In the genomic region with DNA sequence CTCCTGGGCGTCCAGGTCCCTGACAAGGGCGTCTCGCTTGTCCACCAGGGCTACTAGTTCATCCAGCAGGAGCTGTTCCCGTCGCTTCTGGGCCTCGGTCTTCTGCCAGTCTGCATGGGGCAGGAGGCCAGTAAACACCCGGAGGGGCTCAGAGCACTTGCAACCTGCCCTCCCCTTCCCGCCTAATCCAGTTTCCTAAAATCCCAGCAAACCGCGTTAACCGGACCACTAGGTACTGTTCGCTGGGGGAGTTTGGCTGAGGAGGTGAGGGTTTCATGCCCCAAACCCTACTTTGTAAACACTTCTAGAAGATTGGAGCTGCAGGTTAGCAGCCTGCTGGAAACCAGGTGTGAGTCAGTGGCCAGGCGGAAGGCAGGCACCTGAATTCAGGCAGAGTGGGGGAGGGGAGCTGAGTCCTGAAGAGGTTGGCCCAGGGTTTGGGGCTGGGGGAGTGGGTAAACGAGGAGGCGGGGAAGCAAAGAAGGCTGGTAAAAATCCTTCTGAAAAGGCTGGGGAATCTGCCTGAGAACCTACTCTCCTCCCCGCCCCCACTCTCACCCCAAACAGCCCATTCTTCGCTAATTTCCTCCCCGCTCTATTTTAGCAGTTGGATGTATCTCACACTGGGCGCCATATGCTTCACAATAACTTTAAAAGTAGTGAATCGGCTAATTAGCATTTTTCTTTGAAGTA, we compare ENCODE assay signal across 8 mouse cellular contexts. TPM values are rescaled to one million over a fixed set of nuclear protein-coding genes. Genes with fewer than 3 reads are reported as not detected.
DNase-seq lines count a peak whose midpoint lies in the region; ATAC-seq lines count a peak whose summit lies in the region.

No protein-coding gene starts in this region.

- peaks cover 3% of the 10 kb centered on the region; the same call in 1 of the 2 replicates for H3K4me1 ChIP-seq in embryonic facial prominence, embryonic 14.5 days (ENCODE audit: control insufficient read depth, insufficient read depth, low read length)
- peaks cover 30% of the 10 kb centered on the region for H3K4me1 ChIP-seq in limb, embryonic 13.5 days

- WGBS in embryonic facial prominence, embryonic 14.5 days, result 20% methylated on average over 20 of the region's 20 CpGs
- WGBS in limb, embryonic 13.5 days, result 5% methylated on average over 20 of the region's 20 CpGs

- H3K4me2 ChIP-seq in embryonic facial prominence, embryonic 14.5 days (ENCODE audit: low read depth, low read length), result peak overlapping the region; percentile 41
- peak overlapping the region; percentile 34 for H3K4me2 ChIP-seq in limb, embryonic 13.5 days (replicated peaks)

- DNase-seq in kidney, postnatal 4 days, result peak; percentile 15 to 20
- DNase-seq in kidney, postnatal 25 days, result no peak
- peak; percentile 69 for DNase-seq in R1 (ENCODE audit: low read depth, low spot score)
- DNase-seq in embryonic facial prominence, embryonic 14.5 days (ENCODE audit: low spot score), result no peak
- no peak for DNase-seq in gastrocnemius, postnatal 14 days

- peak overlapping the region; percentile 19 for H3K4me3 ChIP-seq in embryonic facial prominence, embryonic 14.5 days (ENCODE audit: low read depth, low read length)
- peak overlapping the region; percentile 16; the same call in 1 of the 2 replicates for H3K4me3 ChIP-seq in limb, embryonic 13.5 days

- intact Hi-C loops in gastrocnemius, postnatal 14 days (cut with DNase I; ENCODE audit: low total_unique reads), result no loop called here

- no peak overlapping the region for H3K27ac ChIP-seq in embryonic facial prominence, embryonic 14.5 days (replicated peaks; ENCODE audit: low read depth, low read length)
- no peak overlapping the region for H3K27ac ChIP-seq in limb, embryonic 13.5 days

- no peaks in the 10 kb centered on the region for H3K36me3 ChIP-seq in embryonic facial prominence, embryonic 14.5 days (ENCODE audit: control insufficient read depth, insufficient read depth, low read length)
- no peaks in the 10 kb centered on the region for H3K36me3 ChIP-seq in limb, embryonic 13.5 days

- no peak for ATAC-seq in embryonic facial prominence, embryonic 14.5 days (ENCODE audit: low read depth)
- no peak for ATAC-seq in limb, embryonic 13.5 days (ENCODE audit: low FRiP score, low read depth)
- ATAC-seq in CD4-positive, CD25-positive, alpha-beta regulatory T cell, adult 4 months, result no peak
- ATAC-seq in activated CD4-positive, CD25-positive, alpha-beta regulatory T cell, adult 4 months, result no peak

- H3K9me3 ChIP-seq in embryonic facial prominence, embryonic 14.5 days (ENCODE audit: control insufficient read depth, low read length), result no peaks in the 10 kb centered on the region
- no peaks in the 10 kb centered on the region for H3K9me3 ChIP-seq in limb, embryonic 13.5 days

- no peak overlapping the region for H3K9ac ChIP-seq in embryonic facial prominence, embryonic 14.5 days (ENCODE audit: low read depth, low read length)
- H3K9ac ChIP-seq in limb, embryonic 13.5 days, result no peak overlapping the region

- peaks cover 59% of the 10 kb centered on the region for H3K27me3 ChIP-seq in embryonic facial prominence, embryonic 14.5 days (replicated peaks; ENCODE audit: control insufficient read depth, insufficient read depth, low read length)
- H3K27me3 ChIP-seq in limb, embryonic 13.5 days, result peaks cover 71% of the 10 kb centered on the region

RNA-seq across cellular contexts. Expression of gene Otx1, which starts 4.5 kb away (rescaled TPM):
- 2.8 TPM in 2 replicates for polyA plus RNA-seq in embryonic facial prominence, embryonic 14.5 days (2014; fragmentation: Nextera tagmentation; extraction: Ambion mirVana)
- 1.5 and 1.6 TPM in 2 replicates for polyA plus RNA-seq in limb, embryonic 13.5 days (2015; fragmentation: Nextera tagmentation; extraction: Ambion mirVana)
- polyA plus RNA-seq in CD4-positive, CD25-positive, alpha-beta regulatory T cell, adult 4 months (2017; shearing (Covaris generic)), result not detected
- not detected for total RNA-seq in gastrocnemius, postnatal 14 days (2021)
- under 1 TPM in 1 of 2 experiments, not detected in 1; 0.27 TPM for polyA plus RNA-seq in activated CD4-positive, CD25-positive, alpha-beta regulatory T cell, adult 4 months (2017; shearing (Covaris generic))

Comparison
In these comparisons a context has a peak if more than half of its experiments do, and no peak if none do; other contexts are left out.
1. DNase-seq: peak in kidney, postnatal 4 days (2 of 2) and R1 (single experiment); none in kidney, postnatal 25 days (0 of 2), embryonic facial prominence, embryonic 14.5 days (single experiment) and gastrocnemius, postnatal 14 days (single experiment).